Mouse (Mus musculus) neural tube, embryonic 14.5 days (tissue): ENCODE results near the gene Trpv2. TPM values are rescaled to one million over a fixed set of nuclear protein-coding genes. Genes with fewer than 3 reads are reported as not detected.

ENCODE experiments used
- ATAC-seq: fragments of 200-750 bp; cut with Nextera tagmentation; 2 replicates; pipeline ENCODE4 v1.8.0; 2017; ENCODE audit warnings: low read depth, mild to moderate bottlenecking, moderate TSS enrichment, moderate library complexity
- H3K27ac ChIP-seq: fragments of 300-500 bp; sonication (generic); 2 replicates; pipeline ENCODE4 v1.5.1; 2014; ENCODE audit warnings: low read depth, mild to moderate bottlenecking, control low read depth, low read length, moderate library complexity, mixed read lengths
- H3K27me3 ChIP-seq: fragments of 300-500 bp; sonication (generic); 2 replicates; pipeline ENCODE4 v1.6.1; 2014; ENCODE audit warnings: low read length; ENCODE audit not compliant: control insufficient read depth, insufficient read depth
- H3K36me3 ChIP-seq: fragments of 300-500 bp; sonication (generic); 2 replicates; pipeline ENCODE4 v1.6.1; 2014; ENCODE audit warnings: low read length, mixed read lengths; ENCODE audit not compliant: control insufficient read depth, insufficient read depth
- H3K4me1 ChIP-seq: fragments of 300-500 bp; sonication (generic); 2 replicates; pipeline ENCODE4 v1.6.1; 2014; ENCODE audit warnings: low read length; ENCODE audit not compliant: control insufficient read depth, insufficient read depth
- H3K4me2 ChIP-seq: fragments of 300-500 bp; sonication (generic); 2 replicates; pipeline ENCODE4 v1.6.1; 2014; ENCODE audit warnings: mild to moderate bottlenecking, low read depth, low read length, control low read depth
- H3K4me3 ChIP-seq: fragments of 300-500 bp; sonication (generic); 2 replicates; pipeline ENCODE4 v1.5.1; 2014; ENCODE audit warnings: low read depth, low read length, control low read depth, mixed read lengths
- H3K9ac ChIP-seq: fragments of 300-500 bp; sonication (generic); replicated peaks from 2 replicates; pipeline ENCODE4 v1.6.1; 2014; ENCODE audit warnings: low read depth, mild to moderate bottlenecking, control low read depth, low read length, mixed read lengths
- H3K9me3 ChIP-seq: fragments of 300-500 bp; sonication (generic); 2 replicates; pipeline ENCODE4 v1.6.1; 2016; ENCODE audit warnings: low read length; ENCODE audit not compliant: control insufficient read depth
- WGBS: fragments of 180-500 bp; shearing (Covaris S2); extraction: QIAGEN DNeasy Blood & Tissue Kit; methylation state at CpG from one replicate; pipeline ENCODE4 v1.1.7; 2014; 5-methylcytosine and 5-hydroxymethylcytosine counted together
- polyA plus RNA-seq: library from polyadenylated mRNA; unstranded; fragments of >200 nt; fragmentation: Nextera tagmentation; extraction: Ambion mirVana; gene quantifications from 2 replicates; pipeline ENCODE4 v1.2.1, GENCODE M21; 2014

The Trpv2 gene
- polyA plus RNA-seq, 1 experiment from 2014 or later = 25.8 TPM

DNA sequence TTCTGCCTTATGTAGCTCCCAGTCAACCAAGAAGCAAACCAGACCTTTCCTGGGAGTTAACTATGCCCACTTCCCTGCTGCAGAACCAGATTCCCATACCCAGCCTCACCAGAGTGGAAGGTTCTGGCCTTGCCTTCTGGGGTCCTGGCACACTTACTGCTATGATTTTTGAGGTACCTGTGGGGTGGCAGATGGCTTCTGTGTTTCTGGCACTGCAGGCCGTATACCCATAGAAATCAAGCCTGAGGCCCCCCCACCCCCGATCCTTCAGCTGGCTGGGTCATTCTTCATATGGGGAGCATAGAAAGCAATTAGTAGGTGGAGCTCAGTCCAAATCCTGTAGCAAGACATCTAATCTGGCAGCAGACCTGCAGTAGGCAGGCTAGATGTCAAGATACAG lies 16.7 kb downstream of the Trpv2 start:
- H3K4me1 ChIP-seq = no peaks in the 10 kb centered on the region
- no peak overlapping the region for H3K4me3 ChIP-seq
- no peaks in the 10 kb centered on the region for H3K27me3 ChIP-seq
- WGBS = 92% methylated on average over 2 of the region's 2 CpGs
- no peak overlapping the region for H3K4me2 ChIP-seq
- H3K9ac ChIP-seq = no peak overlapping the region
- no peak overlapping the region for H3K27ac ChIP-seq
- no peak for ATAC-seq
- H3K9me3 ChIP-seq = no peaks in the 10 kb centered on the region
- H3K36me3 ChIP-seq = no peaks in the 10 kb centered on the region

GRCm38 (mm10) chr11:62591904-62592575 lies 17.8 kb downstream of the Trpv2 start:
- no peak overlapping the region for H3K4me3 ChIP-seq
- no peaks in the 10 kb centered on the region for H3K4me1 ChIP-seq
- H3K27me3 ChIP-seq = no peaks in the 10 kb centered on the region
- no peak overlapping the region for H3K4me2 ChIP-seq
- H3K27ac ChIP-seq = no peak overlapping the region
- 89% methylated on average over 8 of the region's 8 CpGs for WGBS
- no peaks in the 10 kb centered on the region for H3K9me3 ChIP-seq
- ATAC-seq = no peak
- H3K36me3 ChIP-seq = no peaks in the 10 kb centered on the region
- no peak overlapping the region for H3K9ac ChIP-seq

GRCm38 (mm10) chr11:62598571-62598970 lies 24.3 kb downstream of the Trpv2 start:
- Histone ChIP-seq H3K4me2 (no peak overlapping the region), H3K27me3 (no peaks in the 10 kb centered on the region), H3K4me3 (no peak overlapping the region), H3K9me3 (no peaks in the 10 kb centered on the region), H3K4me1 (peaks cover 5% of the 10 kb centered on the region; the same call in 1 of the 2 replicates), H3K27ac (no peak overlapping the region), H3K36me3 (no peaks in the 10 kb centered on the region), H3K9ac (no peak overlapping the region)
- no peak for ATAC-seq
- 88% methylated on average over 4 of the region's 4 CpGs for WGBS

GRCm38 (mm10) chr11:62601732-62602618 lies 27.7 kb downstream of the Trpv2 start:
- Histone ChIP-seq H3K9ac (peak overlapping the region; percentile 99), H3K27ac (peak overlapping the region; percentile 92)
- peak; percentile 28 for ATAC-seq

DNA sequence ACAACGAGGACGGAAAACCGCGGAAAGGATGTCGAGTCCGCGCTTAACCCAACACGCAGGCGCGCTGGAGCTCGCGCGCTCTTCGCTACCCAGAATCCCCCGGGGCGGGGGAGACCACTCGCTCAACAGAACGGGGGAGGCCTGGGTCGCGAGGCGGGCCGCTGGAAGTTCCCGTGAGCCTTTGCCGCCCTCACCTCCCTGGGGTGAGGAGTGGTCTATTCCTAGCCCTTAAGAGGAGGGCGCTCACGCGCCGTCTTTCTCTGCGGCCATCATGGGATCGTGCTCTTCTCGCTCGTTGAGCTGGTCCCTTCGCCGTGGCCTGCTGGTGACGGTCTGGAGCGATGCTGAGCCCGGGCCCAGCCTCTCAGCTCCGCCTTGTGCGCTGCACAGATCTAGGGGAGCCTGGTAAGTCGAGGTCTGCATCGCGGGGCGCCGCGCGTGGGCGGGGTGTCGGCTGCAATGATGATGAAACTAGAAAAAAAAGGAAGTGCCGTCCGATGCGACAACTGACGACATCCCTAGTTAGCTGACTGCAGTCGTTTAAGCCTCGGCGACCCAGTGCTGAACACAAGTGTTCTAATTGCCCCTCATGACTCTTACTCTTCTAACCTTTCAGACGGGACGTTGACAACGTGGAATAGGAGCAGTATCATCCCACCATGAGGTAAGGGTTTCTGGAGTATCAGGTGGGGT lies 28.5 kb downstream of the Trpv2 start:
- H3K4me1 ChIP-seq = peaks cover 33% of the 10 kb centered on the region
- peak; percentile 95 for ATAC-seq

More at GRCm38 (mm10) chr11:62601732-62602618, 27.7 kb downstream of the Trpv2 start:
- H3K4me2 ChIP-seq = peak overlapping the region; percentile 95
- H3K4me3 ChIP-seq = peak overlapping the region; percentile 91
- WGBS = 10% methylated on average over 17 of the region's 17 CpGs
- H3K9me3 ChIP-seq = no peaks in the 10 kb centered on the region
- peaks cover 33% of the 10 kb centered on the region for H3K4me1 ChIP-seq
- no peaks in the 10 kb centered on the region for H3K27me3 ChIP-seq
- peaks cover 30% of the 10 kb centered on the region for H3K36me3 ChIP-seq

GRCm38 (mm10) chr11:62603312-62604056 lies 29.2 kb downstream of the Trpv2 start:
- WGBS = under 1% methylated on average over 13 of the region's 13 CpGs
- no peaks in the 10 kb centered on the region for H3K27me3 ChIP-seq
- no peaks in the 10 kb centered on the region for H3K9me3 ChIP-seq
- peak overlapping the region; percentile 91 for H3K4me3 ChIP-seq
- peaks cover 33% of the 10 kb centered on the region for H3K4me1 ChIP-seq
- peak overlapping the region; percentile 99 for H3K9ac ChIP-seq
- ATAC-seq = no peak
- H3K27ac ChIP-seq = peak overlapping the region; percentile 92
- H3K36me3 ChIP-seq = peaks cover 38% of the 10 kb centered on the region
- H3K4me2 ChIP-seq = peak overlapping the region; percentile 95

More for the DNA sequence above, 28.5 kb downstream of the Trpv2 start:
- Histone ChIP-seq H3K27ac (peak overlapping the region; percentile 92), H3K27me3 (no peaks in the 10 kb centered on the region), H3K4me2 (peak overlapping the region; percentile 95), H3K9me3 (no peaks in the 10 kb centered on the region), H3K9ac (peak overlapping the region; percentile 99), H3K36me3 (peaks cover 38% of the 10 kb centered on the region), H3K4me3 (peak overlapping the region; percentile 91)
- WGBS = under 1% methylated on average over 58 of the region's 58 CpGs

DNA sequence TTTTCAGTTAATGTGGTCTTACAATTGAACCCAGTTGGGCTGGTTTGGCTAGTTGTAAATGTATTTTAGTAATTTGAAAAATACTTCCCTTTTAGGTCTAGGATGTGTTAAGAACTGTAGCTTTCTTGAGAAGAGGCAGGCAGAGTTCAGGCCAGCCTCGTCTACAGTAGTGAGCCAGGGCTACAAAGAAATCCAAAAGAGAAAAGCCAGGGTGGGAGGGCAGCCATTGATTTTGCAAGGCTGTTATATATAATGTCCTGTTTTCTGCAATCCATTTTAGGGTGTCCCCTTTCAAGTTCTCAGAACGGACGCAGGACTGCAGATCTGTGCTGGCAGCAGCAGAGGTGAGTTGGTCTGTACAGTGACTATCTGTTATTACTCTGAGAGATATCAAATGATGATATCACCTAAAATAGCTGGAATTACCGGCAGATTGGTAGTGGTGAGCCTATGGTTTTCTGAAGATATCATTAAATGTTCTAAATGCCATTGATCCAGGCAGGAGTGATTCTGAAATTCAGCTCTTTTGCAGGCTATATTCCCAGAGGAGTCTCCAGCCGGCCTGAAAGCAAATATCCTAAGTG lies 29.9 kb downstream of the Trpv2 start:
- WGBS = 13% methylated on average over 5 of the region's 5 CpGs
- Histone ChIP-seq H3K4me1 (peaks cover 33% of the 10 kb centered on the region), H3K4me3 (peak overlapping the region; percentile 91), H3K36me3 (peaks cover 40% of the 10 kb centered on the region), H3K9ac (peak overlapping the region; percentile 99), H3K27ac (no peak overlapping the region), H3K27me3 (no peaks in the 10 kb centered on the region), H3K9me3 (no peaks in the 10 kb centered on the region), H3K4me2 (peak overlapping the region; percentile 95)
- ATAC-seq = no peak
